Mouse (Mus musculus) gastrocnemius, postnatal 14 days (tissue): ENCODE data around the gene Dhx37. TPM values are rescaled to one million over a fixed set of nuclear protein-coding genes. Genes with fewer than 3 reads are reported as not detected.

Source experiments
- DNase-seq: peaks from one replicate; pipeline ENCODE4 v3.0.0; 2021; ENCODE audit warnings: mixed read lengths
- intact Hi-C: fragments of 180-260 bp; cut with DNase I; formaldehyde crosslinking; loops from one replicate; pipeline ENCODE4 v1.15.1; 2025; ENCODE audit warnings: low total_unique reads
- microRNA-seq, 2 experiments: library from miRNA; unstranded; fragments of <30 nt; microRNA quantifications; one replicate each; pipeline ENCODE4 v1.2.0; 2021
- total RNA-seq, 2 experiments: library from RNA; stranded (reverse); gene quantifications; 2 replicates each; pipeline ENCODE4 v1.2.3; 2021

The Dhx37 gene
- total RNA-seq, 2 experiments from 2014 or later: 3.6 to 4.0 TPM

DNA sequence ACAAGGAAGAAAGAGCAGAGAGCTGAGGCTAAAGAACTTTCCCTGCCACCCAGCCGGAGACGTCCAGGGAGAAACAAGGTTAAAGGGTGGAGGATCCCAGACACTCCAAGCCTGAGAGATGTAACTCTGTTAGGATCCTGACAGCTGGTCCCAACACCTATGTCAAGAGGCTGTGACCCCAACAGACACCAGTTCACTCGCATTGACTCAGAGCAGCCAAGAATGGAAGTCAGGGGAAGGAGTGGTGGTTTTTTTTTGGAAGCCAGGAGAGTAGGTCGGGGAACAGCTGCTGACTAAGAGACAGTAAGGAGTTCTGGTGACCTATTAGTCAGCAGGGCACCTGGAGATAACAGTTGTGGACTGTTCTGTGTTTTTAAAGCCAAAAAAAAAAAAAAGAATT, 61.9 kb downstream of the Dhx37 start:
- intact Hi-C loops: loop anchor here (5.0 kb wide), 1 partner anchor 475 kb away; no protein-coding TSS in a partner anchor

DNA sequence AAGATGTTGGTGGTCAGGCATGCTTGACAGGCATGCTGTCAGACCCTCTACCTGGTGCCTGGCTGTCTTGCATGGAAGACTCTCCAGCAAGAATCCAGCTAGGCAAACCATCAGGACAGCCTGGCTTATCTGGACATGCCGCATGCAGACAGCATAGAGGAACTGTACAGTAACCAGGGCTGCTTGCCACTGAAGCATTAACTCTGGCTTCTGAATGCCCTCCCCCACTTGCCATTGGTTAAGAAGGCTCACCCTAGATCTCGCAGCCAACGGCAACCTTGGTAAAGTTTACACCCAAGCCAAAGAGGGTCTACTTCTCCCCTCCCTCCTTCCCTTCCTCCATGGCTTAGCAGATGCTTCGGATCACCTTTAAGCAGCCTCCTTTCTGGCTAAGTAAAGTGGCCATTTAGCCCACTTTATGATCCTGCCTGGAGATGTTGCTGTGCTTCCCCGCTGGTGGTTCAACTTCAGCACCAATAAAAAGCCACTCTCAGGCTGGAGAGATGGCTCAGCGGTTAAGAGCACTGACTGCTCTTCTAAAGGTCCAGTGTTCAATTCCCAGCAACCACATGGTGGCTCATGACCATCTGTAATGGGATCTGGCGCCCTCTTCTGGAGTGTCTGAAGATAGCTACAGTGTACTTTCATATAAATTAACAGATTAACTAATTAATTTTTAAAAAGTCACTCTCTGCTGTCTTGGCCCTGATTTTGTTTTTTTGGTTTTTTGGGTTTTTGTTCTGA, 62.8 kb downstream of the Dhx37 start:
- DNase-seq: no peak
- intact Hi-C loops: loop anchor here (5.0 kb wide), 1 partner anchor 474 kb away; no protein-coding TSS in a partner anchor

More for the DNA sequence above, 61.9 kb downstream of the Dhx37 start:
- no peak for DNase-seq

DNA sequence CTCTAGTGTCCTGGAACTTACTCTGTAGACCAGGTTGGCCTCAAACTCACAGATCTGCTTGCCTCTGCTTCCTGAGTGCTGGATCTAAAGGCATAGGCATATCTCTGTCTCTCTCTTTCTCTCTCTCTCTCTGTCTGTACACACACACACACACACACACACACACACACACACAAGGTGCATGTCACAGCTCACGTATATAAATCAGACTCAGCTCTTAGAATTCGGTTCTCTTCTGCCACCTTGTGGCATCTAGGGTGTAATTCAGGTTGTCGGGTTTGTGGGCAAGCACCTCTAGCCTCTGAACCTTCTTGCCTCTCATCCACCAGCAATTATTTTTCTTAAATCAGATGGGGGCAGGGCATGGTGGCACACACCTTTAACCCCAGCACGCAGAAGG, 65.4 kb downstream of the Dhx37 start:
- peak; percentile 46 for DNase-seq

DNA sequence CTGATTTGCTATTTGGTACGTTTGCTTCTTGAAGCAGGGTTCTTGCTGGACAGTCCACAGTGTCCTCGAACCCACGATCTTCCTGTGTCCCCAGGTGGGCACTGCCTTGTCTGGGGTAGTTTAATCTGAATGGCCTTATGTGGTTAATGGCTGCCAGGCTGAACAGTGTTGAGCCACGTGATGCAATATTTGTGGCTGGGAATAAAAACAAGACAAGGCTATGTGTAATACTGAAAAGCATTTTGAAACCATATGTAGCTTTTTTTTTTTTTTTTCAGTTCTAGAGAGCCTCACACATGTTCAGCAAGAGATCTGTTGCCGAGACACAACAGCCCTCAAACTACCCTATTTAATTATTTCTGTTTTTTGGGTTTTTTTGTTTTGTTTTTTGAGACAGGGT, 65.8 kb downstream of the Dhx37 start:
- intact Hi-C loops: no loop called here
- DNase-seq: no peak

More for the DNA sequence above, 65.4 kb downstream of the Dhx37 start:
- intact Hi-C loops: no loop called here

DNA sequence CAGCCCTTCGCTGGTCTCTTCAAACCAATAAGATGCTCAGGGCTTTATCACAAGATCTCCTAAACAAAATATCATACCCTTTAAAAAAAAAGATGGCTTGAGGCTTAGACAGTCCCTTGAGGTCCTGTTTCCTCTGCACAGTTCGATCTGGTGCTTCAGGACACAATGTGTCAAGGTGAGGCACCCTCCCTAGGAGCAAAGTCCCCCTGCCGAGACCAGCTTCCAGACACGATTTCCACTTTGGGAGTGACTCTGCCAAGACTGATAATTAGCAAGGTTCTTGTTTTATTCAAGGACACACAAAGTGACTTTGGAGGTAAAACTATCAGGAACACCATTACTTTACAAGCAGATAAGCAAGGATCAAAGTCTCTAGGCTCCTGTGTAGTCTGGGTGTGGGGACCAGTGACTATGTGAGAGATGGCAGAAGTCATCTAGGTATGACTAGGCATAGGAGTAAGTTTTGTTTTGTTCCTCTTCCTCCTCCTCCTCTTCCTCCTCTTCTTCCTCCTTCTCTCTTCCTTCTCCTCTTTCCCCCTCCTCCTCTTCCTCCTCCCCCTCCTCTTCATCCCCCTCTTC, 69.0 kb downstream of the Dhx37 start:
- intact Hi-C loops: no loop called here

DNA sequence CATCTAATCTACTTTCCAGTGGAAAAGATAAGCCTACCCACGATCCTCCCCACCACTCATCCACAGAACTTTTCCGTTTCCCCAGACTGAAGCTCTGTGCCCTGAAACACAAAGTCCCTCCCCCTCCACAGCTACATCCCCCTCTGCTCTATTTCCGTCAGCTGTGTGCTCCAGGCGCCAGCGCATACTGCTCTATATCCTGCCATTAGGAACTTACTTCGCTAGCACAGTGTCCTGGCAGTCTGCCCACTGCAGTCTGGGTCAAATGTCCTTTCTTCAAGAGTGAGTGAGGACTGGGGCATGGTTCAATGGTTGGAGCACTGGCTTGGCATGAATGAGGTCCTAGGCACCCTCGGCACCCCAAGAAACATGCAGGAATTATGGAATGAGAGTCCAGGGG, 70.0 kb downstream of the Dhx37 start:
- intact Hi-C loops: no loop called here
- peak; percentile 46 for DNase-seq

More for the DNA sequence above, 69.0 kb downstream of the Dhx37 start:
- DNase-seq: no peak

Small RNAs within 50 kb of the gene (microRNA-seq; reads per million reads assigned to microRNA genes)
- 0 reads per million in 2 experiments for gene Gm27551

Other genes with a start within 250 kb of the Dhx37 start
- gene Scarb1, start 93.0 kb downstream of the Dhx37 start, total RNA-seq: 10 to 100 TPM; 55.0 to 80.1 TPM
- gene Gm10382, start 44.8 kb downstream of the Dhx37 start, total RNA-seq: not detected
- gene Ubc, start 43.9 kb downstream of the Dhx37 start, total RNA-seq: 1,000 to 10,000 TPM in 1 of 2 experiments, 100 to 1,000 TPM in 1; 660 to 1,001 TPM
- 1 to 10 TPM; 5.3 to 6.4 TPM for gene Bri3bp, start 7.4 kb upstream of the Dhx37 start, total RNA-seq
- 1 to 10 TPM; 2.0 to 4.6 TPM for gene Aacs, start 41.7 kb upstream of the Dhx37 start, total RNA-seq
- gene Tmem132b, start 97.7 kb upstream of the Dhx37 start, total RNA-seq: under 1 TPM; 0.11 to 0.18 TPM